Mouse (Mus musculus): ENCODE results near the gene Fam234b. TPM values are rescaled to one million over a fixed set of nuclear protein-coding genes. Genes with fewer than 3 reads are reported as not detected.

Fam234b gene
- polyA plus RNA-seq, 1 experiment from 2014 or later, result 34.2 TPM

DNA sequence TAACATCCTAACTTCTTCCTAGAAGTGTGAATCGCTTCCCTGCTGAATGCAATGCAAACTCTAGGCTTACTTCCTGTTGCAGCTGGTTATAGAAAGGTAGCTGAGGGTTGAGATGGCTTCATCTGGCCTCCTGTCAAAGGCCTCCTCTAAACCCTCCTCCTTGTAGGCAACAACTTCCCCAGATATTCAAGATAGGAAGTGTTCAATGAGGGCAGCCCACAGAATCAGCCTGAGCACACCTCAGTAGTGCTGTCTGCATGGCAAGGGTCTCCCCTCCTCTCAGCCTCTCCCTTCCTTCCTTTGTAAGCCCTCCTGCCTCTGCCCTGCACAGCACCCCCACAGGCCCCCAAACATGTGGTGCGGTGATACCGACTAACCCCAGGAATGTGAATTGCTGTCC, 38.0 kb downstream of the Fam234b start:
- Histone ChIP-seq H3K9ac (ENCODE audit: low read depth, low read length) (no peak overlapping the region), H3K4me3 (ENCODE audit: low read depth, low read length) (no peak overlapping the region), H3K4me1 (replicated peaks; ENCODE audit: control insufficient read depth, insufficient read depth, low read length) (no peaks in the 10 kb centered on the region), H3K27ac (ENCODE audit: low read depth, low read length) (no peak overlapping the region), H3K9me3 (ENCODE audit: control insufficient read depth, low read length) (no peaks in the 10 kb centered on the region), H3K36me3 (ENCODE audit: control insufficient read depth, insufficient read depth, low read length) (no peaks in the 10 kb centered on the region; the same call in 1 of the 2 replicates), H3K4me2 (no peak overlapping the region), H3K27me3 (replicated peaks; ENCODE audit: control insufficient read depth, insufficient read depth, low read length) (no peaks in the 10 kb centered on the region)
- ATAC-seq (replicated peaks; ENCODE audit: low FRiP score) (no peak), DNase-seq (ENCODE audit: low spot score) (no peak)
- whole genome bisulfite sequencing, result 80% methylated on average over 3 of the region's 3 CpGs

DNA sequence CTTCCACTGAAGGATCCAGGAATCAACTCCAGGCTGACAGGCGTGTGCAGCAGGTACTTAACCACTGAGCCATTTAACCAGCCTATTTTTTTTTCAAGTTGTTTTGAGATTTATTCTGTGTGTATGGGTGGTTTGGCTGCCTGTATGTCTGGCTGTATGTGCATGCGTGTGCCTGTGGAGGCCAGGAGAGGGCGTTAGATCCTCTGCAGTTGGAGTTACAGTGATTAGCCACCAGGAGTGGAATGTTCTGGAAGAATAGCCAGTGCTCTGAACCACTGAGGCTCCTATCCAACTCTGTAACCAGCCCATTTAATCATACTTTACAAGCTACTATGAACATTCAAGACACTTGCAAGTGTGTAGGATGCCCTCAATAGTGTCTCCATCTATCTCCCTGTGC, 38.8 kb downstream of the Fam234b start:
- Histone ChIP-seq H3K4me2 (no peak overlapping the region), H3K4me3 (ENCODE audit: low read depth, low read length) (no peak overlapping the region), H3K4me1 (replicated peaks; ENCODE audit: control insufficient read depth, insufficient read depth, low read length) (peaks cover 3% of the 10 kb centered on the region; the same call in 1 of the 2 replicates), H3K36me3 (ENCODE audit: control insufficient read depth, insufficient read depth, low read length) (no peaks in the 10 kb centered on the region; the same call in 1 of the 2 replicates), H3K9ac (ENCODE audit: low read depth, low read length) (no peak overlapping the region), H3K27ac (ENCODE audit: low read depth, low read length) (no peak overlapping the region), H3K27me3 (replicated peaks; ENCODE audit: control insufficient read depth, insufficient read depth, low read length) (no peaks in the 10 kb centered on the region), H3K9me3 (ENCODE audit: control insufficient read depth, low read length) (no peaks in the 10 kb centered on the region)
- ATAC-seq (replicated peaks; ENCODE audit: low FRiP score) (no peak), DNase-seq (ENCODE audit: low spot score) (no peak)
- 77% methylated on average over 3 of the region's 3 CpGs for WGBS

DNA sequence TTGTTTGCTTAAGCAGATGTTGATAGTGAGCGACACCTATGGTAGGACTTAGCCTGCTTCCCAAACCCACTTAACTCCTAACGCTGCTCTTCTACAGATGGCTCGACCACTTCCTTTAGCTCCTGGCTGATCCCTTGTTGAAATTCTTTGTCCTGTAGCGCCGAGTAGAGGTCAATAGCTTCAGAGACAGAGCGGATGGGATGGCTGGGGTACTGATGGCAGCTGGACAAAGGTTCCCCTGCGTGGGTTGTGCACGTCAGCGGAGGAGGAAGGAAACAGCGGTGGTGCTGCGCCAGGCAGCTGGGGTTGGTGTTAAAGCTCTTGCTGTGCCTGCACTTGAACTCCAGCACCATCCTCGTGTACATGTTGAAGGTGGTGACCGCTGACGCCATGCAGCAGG, 39.5 kb downstream of the Fam234b start:
- 50% methylated on average over 14 of the region's 14 CpGs for WGBS
- no peak overlapping the region for H3K4me2 ChIP-seq
- no peak for ATAC-seq (replicated peaks; ENCODE audit: low FRiP score)
- H3K27me3 ChIP-seq (replicated peaks; ENCODE audit: control insufficient read depth, insufficient read depth, low read length), result no peaks in the 10 kb centered on the region
- no peak overlapping the region for H3K4me3 ChIP-seq (ENCODE audit: low read depth, low read length)
- peaks cover 3% of the 10 kb centered on the region; the same call in 1 of the 2 replicates for H3K4me1 ChIP-seq (replicated peaks; ENCODE audit: control insufficient read depth, insufficient read depth, low read length)
- H3K9me3 ChIP-seq (ENCODE audit: control insufficient read depth, low read length), result no peaks in the 10 kb centered on the region
- DNase-seq (ENCODE audit: low spot score), result no peak
- H3K36me3 ChIP-seq (ENCODE audit: control insufficient read depth, insufficient read depth, low read length), result no peaks in the 10 kb centered on the region; the same call in 1 of the 2 replicates
- H3K27ac ChIP-seq (ENCODE audit: low read depth, low read length), result no peak overlapping the region
- no peak overlapping the region for H3K9ac ChIP-seq (ENCODE audit: low read depth, low read length)

DNA sequence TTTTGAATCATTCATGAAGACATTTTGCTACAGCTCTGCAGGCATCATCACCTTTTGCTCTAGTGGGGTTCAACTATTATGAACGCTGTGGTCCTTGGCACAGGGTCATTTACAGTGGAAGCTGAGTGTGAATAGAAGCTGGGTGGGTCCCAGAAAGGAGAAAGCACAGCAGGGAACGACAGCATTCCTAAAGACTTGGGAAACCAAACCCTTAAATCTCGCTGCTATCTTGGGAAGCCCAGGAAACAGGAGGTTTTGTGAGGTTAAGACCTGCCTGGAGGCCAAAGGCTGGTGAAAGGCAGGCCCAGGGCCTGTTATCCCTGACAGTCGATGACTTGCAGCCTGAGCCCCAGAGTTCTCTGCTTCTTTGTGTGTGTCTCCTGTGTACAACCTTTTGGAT, 40.4 kb downstream of the Fam234b start:
- no peaks in the 10 kb centered on the region for H3K27me3 ChIP-seq (replicated peaks; ENCODE audit: control insufficient read depth, insufficient read depth, low read length)
- no peak overlapping the region for H3K4me2 ChIP-seq
- DNase-seq (ENCODE audit: low spot score), result no peak
- H3K36me3 ChIP-seq (ENCODE audit: control insufficient read depth, insufficient read depth, low read length), result no peaks in the 10 kb centered on the region; the same call in 1 of the 2 replicates
- H3K9ac ChIP-seq (ENCODE audit: low read depth, low read length), result no peak overlapping the region
- 49% methylated on average over 4 of the region's 4 CpGs for WGBS
- no peak overlapping the region for H3K27ac ChIP-seq (ENCODE audit: low read depth, low read length)
- H3K4me1 ChIP-seq (replicated peaks; ENCODE audit: control insufficient read depth, insufficient read depth, low read length), result peaks cover 3% of the 10 kb centered on the region; the same call in 1 of the 2 replicates
- no peak for ATAC-seq (replicated peaks; ENCODE audit: low FRiP score)
- H3K4me3 ChIP-seq (ENCODE audit: low read depth, low read length), result no peak overlapping the region
- H3K9me3 ChIP-seq (ENCODE audit: control insufficient read depth, low read length), result no peaks in the 10 kb centered on the region

DNA sequence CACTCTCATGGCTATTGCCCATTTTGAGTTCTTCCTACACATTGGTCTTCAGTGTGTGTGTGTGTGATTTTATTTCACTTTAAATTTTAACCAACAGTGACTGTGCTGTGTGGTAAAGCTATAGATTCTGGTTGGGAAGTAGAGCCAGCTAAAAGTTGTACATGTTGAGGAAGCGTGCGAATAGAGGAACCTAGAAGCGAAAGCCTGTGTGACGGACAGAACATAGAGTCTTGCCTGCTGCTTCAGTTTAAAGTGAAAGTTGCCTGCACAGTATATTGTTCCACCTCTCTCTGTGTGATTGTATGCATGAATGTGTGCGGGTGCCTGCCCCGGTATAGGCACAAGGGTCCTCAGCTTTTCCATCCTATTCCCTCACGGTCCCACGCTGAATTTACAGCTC, 42.6 kb downstream of the Fam234b start:
- Histone ChIP-seq H3K4me3 (ENCODE audit: low read depth, low read length) (no peak overlapping the region), H3K27ac (ENCODE audit: low read depth, low read length) (no peak overlapping the region), H3K36me3 (ENCODE audit: control insufficient read depth, insufficient read depth, low read length) (no peaks in the 10 kb centered on the region), H3K4me1 (replicated peaks; ENCODE audit: control insufficient read depth, insufficient read depth, low read length) (peaks cover 3% of the 10 kb centered on the region; the same call in 1 of the 2 replicates), H3K27me3 (replicated peaks; ENCODE audit: control insufficient read depth, insufficient read depth, low read length) (no peaks in the 10 kb centered on the region), H3K4me2 (no peak overlapping the region), H3K9me3 (ENCODE audit: control insufficient read depth, low read length) (no peaks in the 10 kb centered on the region), H3K9ac (ENCODE audit: low read depth, low read length) (no peak overlapping the region)
- WGBS, result 87% methylated on average over 8 of the region's 8 CpGs
- DNase-seq (ENCODE audit: low spot score) (no peak), ATAC-seq (replicated peaks; ENCODE audit: low FRiP score) (no peak)

DNA sequence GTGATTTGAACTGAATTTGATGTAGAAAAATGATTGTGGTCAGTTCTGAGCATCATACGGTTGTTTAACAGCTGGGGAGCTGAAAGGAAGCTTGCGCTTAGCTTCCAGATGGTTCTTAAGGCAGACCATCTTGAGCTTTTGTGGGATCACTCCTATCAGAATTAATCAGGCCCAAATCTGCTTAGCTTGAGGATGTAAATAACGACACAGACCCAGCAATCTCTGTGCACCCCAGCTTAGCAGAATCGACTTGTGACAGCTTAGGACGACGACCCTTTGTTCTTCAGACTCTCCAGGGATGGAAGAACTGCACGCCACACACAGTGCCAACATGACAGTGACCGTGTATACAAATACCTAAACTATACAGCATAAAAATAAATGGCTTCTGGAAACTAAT, 47.8 kb downstream of the Fam234b start:
- H3K9ac ChIP-seq (ENCODE audit: low read depth, low read length), result no peak overlapping the region
- WGBS, result 75% methylated on average over 8 of the region's 8 CpGs
- no peak overlapping the region for H3K27ac ChIP-seq (ENCODE audit: low read depth, low read length)
- H3K4me1 ChIP-seq (replicated peaks; ENCODE audit: control insufficient read depth, insufficient read depth, low read length), result peaks cover 3% of the 10 kb centered on the region; the same call in 1 of the 2 replicates
- ATAC-seq (replicated peaks; ENCODE audit: low FRiP score), result no peak
- H3K4me3 ChIP-seq (ENCODE audit: low read depth, low read length), result no peak overlapping the region
- no peaks in the 10 kb centered on the region for H3K9me3 ChIP-seq (ENCODE audit: control insufficient read depth, low read length)
- no peaks in the 10 kb centered on the region for H3K36me3 ChIP-seq (ENCODE audit: control insufficient read depth, insufficient read depth, low read length)
- H3K4me2 ChIP-seq, result no peak overlapping the region
- H3K27me3 ChIP-seq (replicated peaks; ENCODE audit: control insufficient read depth, insufficient read depth, low read length), result peaks cover 2% of the 10 kb centered on the region; the same call in 1 of the 2 replicates
- no peak for DNase-seq (ENCODE audit: low spot score)

DNA sequence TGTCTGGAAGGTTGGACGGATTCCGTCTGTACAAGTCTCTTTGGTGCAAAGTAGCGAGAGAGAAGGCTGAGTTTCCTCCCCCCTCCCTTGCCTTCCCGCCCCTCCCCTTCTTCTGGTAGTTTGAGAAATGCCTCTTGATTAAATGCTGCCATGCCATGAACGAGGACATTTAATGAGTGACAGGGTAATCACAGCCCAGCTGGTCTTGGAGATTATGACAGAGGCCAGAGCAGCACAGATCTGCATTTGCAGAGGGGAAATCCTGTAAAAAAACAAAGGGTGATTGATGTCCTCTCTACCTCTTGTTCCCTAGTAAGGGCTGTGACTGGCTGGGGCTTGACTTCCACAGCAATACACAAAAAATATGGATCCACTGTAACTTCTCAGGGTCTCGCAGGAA, 50.1 kb downstream of the Fam234b start:
- 60% methylated on average over 6 of the region's 6 CpGs for WGBS
- Histone ChIP-seq H3K4me2 (no peak overlapping the region), H3K27ac (ENCODE audit: low read depth, low read length) (no peak overlapping the region), H3K4me1 (replicated peaks; ENCODE audit: control insufficient read depth, insufficient read depth, low read length) (no peaks in the 10 kb centered on the region; the same call in 1 of the 2 replicates), H3K9me3 (ENCODE audit: control insufficient read depth, low read length) (no peaks in the 10 kb centered on the region), H3K9ac (ENCODE audit: low read depth, low read length) (no peak overlapping the region), H3K4me3 (ENCODE audit: low read depth, low read length) (no peak overlapping the region), H3K36me3 (ENCODE audit: control insufficient read depth, insufficient read depth, low read length) (no peaks in the 10 kb centered on the region), H3K27me3 (replicated peaks; ENCODE audit: control insufficient read depth, insufficient read depth, low read length) (peaks cover 20% of the 10 kb centered on the region)
- no peak for ATAC-seq (replicated peaks; ENCODE audit: low FRiP score)
- no peak for DNase-seq (ENCODE audit: low spot score)

DNA sequence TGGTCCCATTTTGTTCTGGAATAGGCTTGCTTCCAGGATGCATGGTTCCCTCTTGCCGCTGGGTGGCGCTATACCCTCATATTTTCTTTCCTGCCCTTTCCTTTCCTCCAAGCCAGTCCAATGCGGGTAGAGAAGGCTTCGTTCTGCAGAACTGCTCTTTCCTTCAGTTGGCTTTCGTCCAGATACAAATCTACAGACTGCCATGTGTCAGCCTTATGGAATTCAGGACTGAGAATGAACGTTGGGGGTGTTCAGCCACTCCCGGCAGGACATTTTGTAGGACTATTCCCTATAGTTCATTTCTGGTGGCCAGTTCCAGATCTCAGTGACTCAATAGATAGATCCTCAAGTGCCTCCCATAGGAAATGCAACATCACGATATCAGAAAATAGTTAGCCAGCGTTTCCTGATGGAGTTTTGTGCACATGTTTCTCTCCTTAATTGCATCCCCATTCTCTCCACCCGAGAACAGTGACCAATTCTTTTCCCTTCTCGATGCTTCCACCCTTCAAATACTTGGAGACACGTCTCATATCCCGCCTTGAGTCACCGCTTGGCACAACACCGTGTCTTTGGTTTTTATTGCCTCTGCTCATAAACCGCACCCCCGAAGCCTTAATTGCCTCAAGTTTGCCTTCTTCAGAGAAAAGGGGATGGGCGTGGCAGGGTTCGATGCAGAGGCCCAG, 52.2 kb downstream of the Fam234b start:
- Histone ChIP-seq H3K4me1 (replicated peaks; ENCODE audit: control insufficient read depth, insufficient read depth, low read length) (no peaks in the 10 kb centered on the region; the same call in 1 of the 2 replicates), H3K9me3 (ENCODE audit: control insufficient read depth, low read length) (no peaks in the 10 kb centered on the region), H3K27ac (ENCODE audit: low read depth, low read length) (no peak overlapping the region), H3K4me2 (no peak overlapping the region), H3K27me3 (replicated peaks; ENCODE audit: control insufficient read depth, insufficient read depth, low read length) (peaks cover 22% of the 10 kb centered on the region), H3K36me3 (ENCODE audit: control insufficient read depth, insufficient read depth, low read length) (no peaks in the 10 kb centered on the region), H3K4me3 (ENCODE audit: low read depth, low read length) (no peak overlapping the region), H3K9ac (ENCODE audit: low read depth, low read length) (no peak overlapping the region)
- WGBS, result 48% methylated on average over 19 of the region's 19 CpGs
- DNase-seq (ENCODE audit: low spot score) (no peak), ATAC-seq (replicated peaks; ENCODE audit: low FRiP score) (0 out of 2 replicates have a peak, but pooled peaks have one; percentile 38)
